Mouse (Mus musculus) kidney, adult 2 months (tissue): ENCODE measurements at regions not wholly inside any gene's neighbourhood (a gene's known extent, or its start where the extent isn't known, plus 50 kb on each side); places are given as distances from the start of the nearest gene placed in this dataset.

Experiments
- DNase-seq: peaks from one replicate; pipeline ENCODE4 v3.0.0; 2021
- H3K27ac ChIP-seq: fragments of 200-500 bp; 2 replicates; pipeline ENCODE4 v1.5.1; 2012; ENCODE audit warnings: low read depth, low read length, control low read depth, inconsistent platforms; ENCODE audit not compliant: insufficient read depth
- H3K27me3 ChIP-seq: fragments of 200-500 bp; replicated peaks from 2 replicates; pipeline ENCODE4 v1.6.1; 2012; ENCODE audit warnings: mild to moderate bottlenecking, moderate library complexity, low read length, inconsistent platforms; ENCODE audit not compliant: control insufficient read depth, insufficient read depth
- H3K36me3 ChIP-seq: fragments of 200-500 bp; 2 replicates; pipeline ENCODE4 v1.6.1; 2012; ENCODE audit warnings: mild to moderate bottlenecking, moderate library complexity, low read length, inconsistent platforms; ENCODE audit not compliant: control insufficient read depth, insufficient read depth
- H3K4me1 ChIP-seq: fragments of 200-500 bp; 2 replicates; pipeline ENCODE4 v1.6.1; 2011; ENCODE audit warnings: low read length; ENCODE audit not compliant: control insufficient read depth, insufficient read depth
- H3K4me3 ChIP-seq: fragments of 200-500 bp; 2 replicates; pipeline ENCODE4 v1.5.1; 2011; ENCODE audit warnings: mild to moderate bottlenecking, low read depth, low read length, control low read depth; ENCODE audit not compliant: insufficient read depth
- CTCF ChIP-seq: fragments of 200-500 bp; conservative IDR thresholded peaks from 2 replicates; pipeline ENCODE4 v1.5.1; 2011; ENCODE audit warnings: low read depth, mild to moderate bottlenecking, control low read depth, low read length, moderate library complexity, mixed read lengths; ENCODE audit not compliant: insufficient read depth, insufficient read length
- POLR2A ChIP-seq: fragments of 200-500 bp; IDR thresholded peaks from one replicate; pipeline ENCODE4 v1.6.1; 2011; ENCODE audit warnings: low read depth, low read length, control low read depth
- WGBS: fragments of 180-500 bp; shearing (Covaris S2); methylation state at CpG from one replicate; pipeline ENCODE4 v1.1.7; 2018; 5-methylcytosine and 5-hydroxymethylcytosine counted together

GRCm38 (mm10) chr1:13442366-13442765 lies 2028.5 kb downstream of the A830018L16Rik start:
- Histone ChIP-seq H3K27ac (no peak overlapping the region), H3K4me1 (no peaks in the 10 kb centered on the region), H3K27me3 (no peaks in the 10 kb centered on the region; the same call in 1 of the 2 replicates), H3K36me3 (no peaks in the 10 kb centered on the region), H3K4me3 (no peak overlapping the region)
- DNase-seq: no peak
- no peak for TF ChIP-seq POLR2A
- TF ChIP-seq CTCF: no peak
- WGBS: 68% methylated on average over 6 of the region's 6 CpGs

GRCm38 (mm10) chr1:13454534-13454933 lies 2040.6 kb downstream of the A830018L16Rik start:
- 50% methylated on average over 2 of the region's 2 CpGs for WGBS
- H3K4me3 ChIP-seq: no peak overlapping the region
- no peaks in the 10 kb centered on the region for H3K27me3 ChIP-seq
- no peak overlapping the region for H3K27ac ChIP-seq
- H3K36me3 ChIP-seq: no peaks in the 10 kb centered on the region
- H3K4me1 ChIP-seq: no peaks in the 10 kb centered on the region
- no peak for DNase-seq
- TF ChIP-seq CTCF: no peak
- TF ChIP-seq POLR2A: no peak

GRCm38 (mm10) chr1:13455572-13455971 lies 2041.7 kb downstream of the A830018L16Rik start:
- WGBS: 86% methylated on average over 3 of the region's 3 CpGs
- Histone ChIP-seq H3K4me1 (no peaks in the 10 kb centered on the region), H3K36me3 (no peaks in the 10 kb centered on the region), H3K27me3 (no peaks in the 10 kb centered on the region; the same call in 1 of the 2 replicates), H3K4me3 (no peak overlapping the region), H3K27ac (no peak overlapping the region)
- TF ChIP-seq CTCF: no peak
- TF ChIP-seq POLR2A: no peak
- no peak for DNase-seq

- no peak for TF ChIP-seq CTCF
- Histone ChIP-seq H3K27me3 (no peaks in the 10 kb centered on the region; the same call in 1 of the 2 replicates), H3K4me1 (no peaks in the 10 kb centered on the region), H3K36me3 (no peaks in the 10 kb centered on the region), H3K4me3 (no peak overlapping the region), H3K27ac (no peak overlapping the region)
- DNase-seq: no peak
- WGBS: 95% methylated on average over 1 of the region's 1 CpGs
These were observed 2050.4 kb downstream of the A830018L16Rik start for GRCm38 (mm10) chr1:13464311-13464710.

GRCm38 (mm10) chr1:13467174-13467573 lies 2053.3 kb downstream of the A830018L16Rik start:
- no peak for DNase-seq
- TF ChIP-seq CTCF (no peak), POLR2A (no peak)
- WGBS: 86% methylated on average over 6 of the region's 6 CpGs
- H3K4me1 ChIP-seq: no peaks in the 10 kb centered on the region
- no peak overlapping the region for H3K4me3 ChIP-seq
- H3K36me3 ChIP-seq: no peaks in the 10 kb centered on the region
- no peak overlapping the region for H3K27ac ChIP-seq
- H3K27me3 ChIP-seq: no peaks in the 10 kb centered on the region

GRCm38 (mm10) chr1:13467886-13468630 lies 2054.2 kb downstream of the A830018L16Rik start:
- no peak for TF ChIP-seq CTCF
- TF ChIP-seq POLR2A: no peak
- Histone ChIP-seq H3K4me1 (no peaks in the 10 kb centered on the region), H3K36me3 (no peaks in the 10 kb centered on the region), H3K27ac (no peak overlapping the region), H3K4me3 (no peak overlapping the region), H3K27me3 (no peaks in the 10 kb centered on the region)
- 48% methylated on average over 2 of the region's 2 CpGs for WGBS
- no peak for DNase-seq

GRCm38 (mm10) chr1:13494727-13495404 lies 2081.0 kb downstream of the A830018L16Rik start:
- DNase-seq: peak; percentile 10
- Histone ChIP-seq H3K4me1 (peaks cover 3% of the 10 kb centered on the region; the same call in 1 of the 2 replicates), H3K36me3 (no peaks in the 10 kb centered on the region), H3K27ac (no peak overlapping the region), H3K27me3 (no peaks in the 10 kb centered on the region), H3K4me3 (peak overlapping the region; percentile 52)
- 12% methylated on average over 16 of the region's 16 CpGs for WGBS
- TF ChIP-seq CTCF: no peak
- no peak for TF ChIP-seq POLR2A
